Mouse (Mus musculus): ENCODE data around the gene Arnt2. TPM values are rescaled to one million over a fixed set of nuclear protein-coding genes. Genes with fewer than 3 reads are reported as not detected.

The Arnt2 gene
- polyA plus RNA-seq, 1 experiment from 2014 or later, result 20.0 TPM

DNA sequence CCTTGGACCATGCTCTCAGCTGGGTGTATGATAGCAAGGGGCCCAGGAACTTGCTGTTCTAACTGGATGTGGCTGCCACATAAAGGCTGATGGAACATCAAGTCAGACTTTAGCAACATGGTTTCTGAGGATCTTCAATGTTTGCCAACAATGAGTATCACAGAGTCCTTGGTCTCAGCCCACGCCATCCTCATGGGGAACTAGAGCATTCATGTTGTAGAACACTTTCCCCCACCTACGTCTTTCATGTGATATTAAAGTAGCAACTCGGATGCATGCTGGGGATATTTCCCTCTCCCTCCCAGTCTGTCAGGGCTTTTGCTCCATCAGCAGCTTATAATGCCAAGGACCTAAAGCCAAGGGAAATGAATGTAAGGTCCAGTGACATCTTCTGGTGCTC, 153.3 kb downstream of the Arnt2 start:
- H3K9me3 ChIP-seq, result no peaks in the 10 kb centered on the region
- no peak overlapping the region for H3K9ac ChIP-seq (replicated peaks)
- H3K4me2 ChIP-seq, result no peak overlapping the region
- ATAC-seq (ENCODE audit: insufficient number of reproducible peaks, insufficient read depth, low FRiP score, low TSS enrichment, low read depth), result no peak
- WGBS, result 88% methylated on average over 3 of the region's 3 CpGs
- no peaks in the 10 kb centered on the region for H3K4me1 ChIP-seq (replicated peaks)
- peaks cover 66% of the 10 kb centered on the region for H3K36me3 ChIP-seq
- H3K4me3 ChIP-seq (replicated peaks), result no peak overlapping the region
- H3K27me3 ChIP-seq, result no peaks in the 10 kb centered on the region
- no peak overlapping the region for H3K27ac ChIP-seq

DNA sequence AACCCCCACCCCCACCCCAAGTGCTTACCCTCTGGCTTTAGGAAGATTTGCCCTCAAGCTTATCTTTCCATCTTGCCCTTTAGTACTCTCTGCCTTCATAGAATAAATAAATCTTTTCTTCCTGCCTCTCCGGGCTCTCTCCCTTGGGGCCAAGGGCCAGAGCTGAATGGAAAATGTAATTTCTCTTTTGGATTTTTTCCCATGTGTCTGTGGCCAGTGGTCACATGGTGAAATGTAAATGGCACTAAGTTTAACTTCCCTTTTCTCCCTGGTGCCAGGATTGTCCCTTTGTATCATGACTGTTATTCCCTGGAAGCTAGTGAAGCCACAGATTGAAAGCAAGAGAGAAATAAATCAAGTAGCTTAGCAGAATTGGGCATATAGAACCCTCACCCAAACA, 153.7 kb downstream of the Arnt2 start:
- no peak overlapping the region for H3K27ac ChIP-seq
- ATAC-seq (ENCODE audit: insufficient number of reproducible peaks, insufficient read depth, low FRiP score, low TSS enrichment, low read depth), result no peak
- H3K4me3 ChIP-seq (replicated peaks), result no peak overlapping the region
- no peaks in the 10 kb centered on the region for H3K4me1 ChIP-seq (replicated peaks)
- WGBS, result 73% methylated on average over 1 of the region's 1 CpGs
- H3K4me2 ChIP-seq, result no peak overlapping the region
- H3K27me3 ChIP-seq, result no peaks in the 10 kb centered on the region
- peaks cover 65% of the 10 kb centered on the region for H3K36me3 ChIP-seq
- H3K9me3 ChIP-seq, result no peaks in the 10 kb centered on the region
- H3K9ac ChIP-seq (replicated peaks), result no peak overlapping the region

- H3K36me3 ChIP-seq, result peaks cover 65% of the 10 kb centered on the region
- no peak for ATAC-seq (ENCODE audit: insufficient number of reproducible peaks, insufficient read depth, low FRiP score, low TSS enrichment, low read depth)
- 67% methylated on average over 8 of the region's 8 CpGs for WGBS
- H3K27me3 ChIP-seq, result no peaks in the 10 kb centered on the region
- no peak overlapping the region for H3K9ac ChIP-seq (replicated peaks)
- H3K4me2 ChIP-seq, result no peak overlapping the region
- no peak overlapping the region for H3K4me3 ChIP-seq (replicated peaks)
- no peak overlapping the region for H3K27ac ChIP-seq
- H3K9me3 ChIP-seq, result no peaks in the 10 kb centered on the region
- no peaks in the 10 kb centered on the region for H3K4me1 ChIP-seq (replicated peaks)
Observed at GRCm38 (mm10) chr7:84254916-84255315, 155.1 kb downstream of the Arnt2 start.

DNA sequence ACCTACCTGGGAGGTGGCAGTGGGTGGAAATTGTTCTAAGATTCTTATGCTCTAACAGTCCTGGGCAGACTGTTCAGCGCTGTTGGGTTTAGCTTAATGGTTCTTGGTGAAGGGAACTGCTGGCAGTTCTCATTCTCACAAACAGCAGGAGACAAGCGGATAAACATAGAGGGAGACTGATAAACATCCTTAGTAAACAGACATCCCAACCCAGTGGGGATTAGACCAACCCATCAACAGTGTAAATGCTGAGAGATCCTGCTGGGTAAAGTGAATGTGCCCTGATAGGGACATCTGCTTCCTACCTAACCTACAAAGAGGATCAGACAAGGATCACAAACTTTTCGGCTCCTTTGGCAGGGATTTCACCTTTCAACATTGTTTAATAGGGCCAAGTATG, 155.7 kb downstream of the Arnt2 start:
- 47% methylated on average over 3 of the region's 3 CpGs for WGBS

DNA sequence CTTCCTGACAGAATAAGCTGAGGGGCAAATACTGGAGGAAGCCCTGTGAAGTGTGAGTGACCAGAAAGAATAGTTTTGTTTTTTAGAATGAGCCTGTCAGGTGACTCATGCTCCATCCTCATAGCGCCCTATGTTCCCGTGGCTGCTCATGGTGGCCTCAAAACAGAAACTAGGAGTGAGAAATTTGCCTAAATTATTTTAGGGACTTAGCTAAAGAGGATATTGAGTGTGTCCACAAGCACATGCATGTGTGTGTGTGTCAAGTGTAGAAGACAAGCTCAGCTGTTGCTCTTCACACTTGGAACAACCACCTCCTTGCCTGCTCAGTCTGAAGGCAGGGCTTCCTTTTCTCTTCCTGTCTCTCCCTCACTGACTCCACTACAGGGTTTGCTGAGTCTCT, 158.3 kb downstream of the Arnt2 start:
- H3K9me3 ChIP-seq, result no peaks in the 10 kb centered on the region
- H3K27ac ChIP-seq, result no peak overlapping the region
- ATAC-seq (ENCODE audit: insufficient number of reproducible peaks, insufficient read depth, low FRiP score, low TSS enrichment, low read depth), result no peak
- no peaks in the 10 kb centered on the region for H3K27me3 ChIP-seq
- H3K4me2 ChIP-seq, result no peak overlapping the region
- no peak overlapping the region for H3K9ac ChIP-seq (replicated peaks)
- no peak overlapping the region for H3K4me3 ChIP-seq (replicated peaks)
- H3K36me3 ChIP-seq, result peaks cover 56% of the 10 kb centered on the region
- H3K4me1 ChIP-seq (replicated peaks), result peaks cover 9% of the 10 kb centered on the region
- WGBS, result 95% methylated on average over 2 of the region's 2 CpGs

More for the DNA sequence above, 155.7 kb downstream of the Arnt2 start:
- H3K36me3 ChIP-seq, result peaks cover 65% of the 10 kb centered on the region
- no peak overlapping the region for H3K9ac ChIP-seq (replicated peaks)
- no peak overlapping the region for H3K27ac ChIP-seq
- no peaks in the 10 kb centered on the region for H3K27me3 ChIP-seq
- H3K4me1 ChIP-seq (replicated peaks), result no peaks in the 10 kb centered on the region
- H3K4me3 ChIP-seq (replicated peaks), result no peak overlapping the region
- no peaks in the 10 kb centered on the region for H3K9me3 ChIP-seq
- no peak overlapping the region for H3K4me2 ChIP-seq
- ATAC-seq (ENCODE audit: insufficient number of reproducible peaks, insufficient read depth, low FRiP score, low TSS enrichment, low read depth), result no peak

- no peak overlapping the region for H3K4me2 ChIP-seq
- H3K9ac ChIP-seq (replicated peaks), result no peak overlapping the region
- H3K9me3 ChIP-seq, result no peaks in the 10 kb centered on the region
- no peak overlapping the region for H3K4me3 ChIP-seq (replicated peaks)
- 86% methylated on average over 2 of the region's 2 CpGs for WGBS
- H3K4me1 ChIP-seq (replicated peaks), result peaks cover 9% of the 10 kb centered on the region
- no peak overlapping the region for H3K27ac ChIP-seq
- H3K36me3 ChIP-seq, result peaks cover 56% of the 10 kb centered on the region
- H3K27me3 ChIP-seq, result no peaks in the 10 kb centered on the region
- ATAC-seq (ENCODE audit: insufficient number of reproducible peaks, insufficient read depth, low FRiP score, low TSS enrichment, low read depth), result no peak
Observed at GRCm38 (mm10) chr7:84250736-84251135, 159.2 kb downstream of the Arnt2 start.

DNA sequence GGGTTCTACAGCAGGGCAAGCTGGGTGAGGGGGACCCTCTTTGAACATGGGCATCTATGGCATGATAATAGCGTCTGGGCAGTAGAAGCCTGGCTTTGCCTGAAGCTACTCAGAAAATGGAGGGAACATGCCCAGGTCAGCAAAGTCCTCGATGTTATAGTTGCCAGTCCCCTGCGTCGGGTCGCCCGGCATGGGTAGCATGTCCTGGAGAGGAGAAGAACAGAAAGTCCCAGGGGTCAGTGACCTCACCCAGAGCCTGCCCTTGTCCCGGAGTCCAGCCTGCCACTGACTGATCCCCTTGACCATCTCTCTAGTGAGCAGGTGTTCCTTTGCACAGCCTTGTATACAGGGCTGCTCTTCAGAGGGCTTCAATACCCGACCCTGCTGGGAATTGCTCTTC, 160.0 kb downstream of the Arnt2 start:
- H3K4me2 ChIP-seq, result no peak overlapping the region
- H3K4me1 ChIP-seq (replicated peaks), result peaks cover 9% of the 10 kb centered on the region
- WGBS, result 85% methylated on average over 8 of the region's 8 CpGs
- H3K9ac ChIP-seq (replicated peaks), result no peak overlapping the region
- no peak overlapping the region for H3K27ac ChIP-seq
- no peaks in the 10 kb centered on the region for H3K27me3 ChIP-seq
- ATAC-seq (ENCODE audit: insufficient number of reproducible peaks, insufficient read depth, low FRiP score, low TSS enrichment, low read depth), result no peak
- no peaks in the 10 kb centered on the region for H3K9me3 ChIP-seq
- H3K36me3 ChIP-seq, result peaks cover 50% of the 10 kb centered on the region
- H3K4me3 ChIP-seq (replicated peaks), result no peak overlapping the region

- no peak overlapping the region for H3K4me2 ChIP-seq
- peaks cover 9% of the 10 kb centered on the region for H3K4me1 ChIP-seq (replicated peaks)
- H3K27ac ChIP-seq, result no peak overlapping the region
- no peak overlapping the region for H3K4me3 ChIP-seq (replicated peaks)
- H3K36me3 ChIP-seq, result peaks cover 46% of the 10 kb centered on the region
- no peak overlapping the region for H3K9ac ChIP-seq (replicated peaks)
- H3K27me3 ChIP-seq, result no peaks in the 10 kb centered on the region
- WGBS, result 44% methylated on average over 7 of the region's 7 CpGs
- H3K9me3 ChIP-seq, result no peaks in the 10 kb centered on the region
- no peak for ATAC-seq (ENCODE audit: insufficient number of reproducible peaks, insufficient read depth, low FRiP score, low TSS enrichment, low read depth)
Observed at GRCm38 (mm10) chr7:84249381-84249780, 160.6 kb downstream of the Arnt2 start.

- ATAC-seq (ENCODE audit: insufficient number of reproducible peaks, insufficient read depth, low FRiP score, low TSS enrichment, low read depth), result no peak
- H3K4me3 ChIP-seq (replicated peaks), result no peak overlapping the region
- no peaks in the 10 kb centered on the region for H3K27me3 ChIP-seq
- peaks cover 9% of the 10 kb centered on the region for H3K4me1 ChIP-seq (replicated peaks)
- no peak overlapping the region for H3K27ac ChIP-seq
- no peak overlapping the region for H3K4me2 ChIP-seq
- no peaks in the 10 kb centered on the region for H3K9me3 ChIP-seq
- H3K36me3 ChIP-seq, result peaks cover 37% of the 10 kb centered on the region
- no peak overlapping the region for H3K9ac ChIP-seq (replicated peaks)
- WGBS, result 31% methylated on average over 3 of the region's 3 CpGs
Observed at GRCm38 (mm10) chr7:84247960-84248665, 161.9 kb downstream of the Arnt2 start.

GRCm38 (mm10) chr7:84246878-84247277, 163.1 kb downstream of the Arnt2 start:
- no peak overlapping the region for H3K4me3 ChIP-seq (replicated peaks)
- H3K9me3 ChIP-seq, result no peaks in the 10 kb centered on the region
- peaks cover 9% of the 10 kb centered on the region for H3K4me1 ChIP-seq (replicated peaks)
- no peak overlapping the region for H3K27ac ChIP-seq
- H3K4me2 ChIP-seq, result no peak overlapping the region
- ATAC-seq (ENCODE audit: insufficient number of reproducible peaks, insufficient read depth, low FRiP score, low TSS enrichment, low read depth), result no peak
- peaks cover 25% of the 10 kb centered on the region for H3K36me3 ChIP-seq
- no peaks in the 10 kb centered on the region for H3K27me3 ChIP-seq
- 91% methylated on average over 5 of the region's 5 CpGs for WGBS
- H3K9ac ChIP-seq (replicated peaks), result no peak overlapping the region

DNA sequence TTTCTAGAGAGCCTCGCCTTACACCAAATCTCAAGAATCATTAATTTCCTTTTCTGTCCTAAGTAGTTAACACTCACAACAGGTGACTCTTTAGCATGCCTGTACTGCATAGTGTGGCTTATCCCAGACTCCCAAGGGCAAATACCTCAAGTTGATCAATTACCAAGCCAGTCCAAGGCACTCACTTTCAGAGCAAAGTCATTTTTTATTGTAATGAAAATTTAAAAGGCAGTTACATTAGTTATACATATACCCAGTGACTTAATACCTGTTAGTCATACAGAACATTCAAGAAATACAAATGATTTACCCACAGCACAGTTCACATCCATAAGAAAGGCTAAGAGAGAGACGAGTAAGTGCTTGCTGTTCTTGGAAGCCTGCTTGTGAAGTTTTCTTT, 163.9 kb downstream of the Arnt2 start:
- peaks cover 21% of the 10 kb centered on the region for H3K36me3 ChIP-seq
- H3K9ac ChIP-seq (replicated peaks), result no peak overlapping the region
- ATAC-seq (ENCODE audit: insufficient number of reproducible peaks, insufficient read depth, low FRiP score, low TSS enrichment, low read depth), result no peak
- H3K27ac ChIP-seq, result no peak overlapping the region
- no peak overlapping the region for H3K4me2 ChIP-seq
- no peaks in the 10 kb centered on the region for H3K27me3 ChIP-seq
- 63% methylated on average over 2 of the region's 2 CpGs for WGBS
- no peaks in the 10 kb centered on the region for H3K9me3 ChIP-seq
- H3K4me1 ChIP-seq (replicated peaks), result peaks cover 9% of the 10 kb centered on the region
- H3K4me3 ChIP-seq (replicated peaks), result no peak overlapping the region

GRCm38 (mm10) chr7:84240406-84240805, 169.6 kb downstream of the Arnt2 start:
- Histone ChIP-seq H3K4me1 (replicated peaks) (peaks cover 7% of the 10 kb centered on the region; the same call in 1 of the 2 replicates), H3K4me3 (replicated peaks) (no peak overlapping the region), H3K9ac (replicated peaks) (no peak overlapping the region), H3K27ac (no peak overlapping the region), H3K36me3 (no peaks in the 10 kb centered on the region), H3K27me3 (no peaks in the 10 kb centered on the region), H3K9me3 (no peaks in the 10 kb centered on the region), H3K4me2 (no peak overlapping the region)
- ATAC-seq (ENCODE audit: insufficient number of reproducible peaks, insufficient read depth, low FRiP score, low TSS enrichment, low read depth), result no peak
- WGBS, result 73% methylated on average over 3 of the region's 3 CpGs
